Mouse (Mus musculus) MEL-GATA-1-ER (cell line): ENCODE data around the gene BC037034.

ENCODE experiments used
- DNase-seq: peaks from one replicate; pipeline ENCODE4 v3.0.0-alpha.2; 2012; ENCODE audit warnings: low read depth; ENCODE audit errors: extremely low read depth

Gene BC037034

GRCm38 (mm10) chr5:138263260-138264206, at the start of gene BC037034:
Gene BC037034, minus strand, starts transcription at chr5:138264033.
- DNase-seq = peak; percentile 85

GRCm38 (mm10) chr5:138312795-138313194, 49.0 kb upstream of the BC037034 start:
- DNase-seq = no peak

- DNase-seq = no peak
Measured at GRCm38 (mm10) chr5:138299613-138300012, 35.8 kb upstream of the BC037034 start.

GRCm38 (mm10) chr5:138294158-138294557, 30.3 kb upstream of the BC037034 start:
- peak; percentile 36 for DNase-seq

GRCm38 (mm10) chr5:138291638-138292037, 27.8 kb upstream of the BC037034 start:
- DNase-seq = no peak

GRCm38 (mm10) chr5:138287861-138288260, 24.0 kb upstream of the BC037034 start:
- no peak for DNase-seq

GRCm38 (mm10) chr5:138283540-138283939, 19.7 kb upstream of the BC037034 start:
- no peak for DNase-seq

- no peak for DNase-seq
Measured at GRCm38 (mm10) chr5:138281798-138282197, 18.0 kb upstream of the BC037034 start.

GRCm38 (mm10) chr5:138280829-138281228, 17.0 kb upstream of the BC037034 start:
- DNase-seq = no peak

- DNase-seq = no peak
Measured at GRCm38 (mm10) chr5:138280425-138280768, 16.6 kb upstream of the BC037034 start.

- no peak for DNase-seq
Measured at GRCm38 (mm10) chr5:138279585-138280424, 16.0 kb upstream of the BC037034 start, which contains the start of the genes Gm43720, Gpc2 and Stag3. Gene Gm43720, minus strand, starts transcription at chr5:138279958. Gene Gpc2, minus strand, starts transcription at chr5:138280005. Gene Stag3, plus strand, starts transcription at chr5:138280240.

- no peak for DNase-seq
Measured at GRCm38 (mm10) chr5:138277994-138278393, 14.2 kb upstream of the BC037034 start.

- no peak for DNase-seq
Measured at GRCm38 (mm10) chr5:138275216-138276050, 11.6 kb upstream of the BC037034 start.

- DNase-seq = no peak
Measured at GRCm38 (mm10) chr5:138274186-138274585, 10.4 kb upstream of the BC037034 start.

- no peak for DNase-seq
Measured at GRCm38 (mm10) chr5:138272409-138272923, 8.6 kb upstream of the BC037034 start, which contains the start of gene Gal3st4. Gene Gal3st4, minus strand, starts transcription at chr5:138272840.

- DNase-seq = no peak
Measured at GRCm38 (mm10) chr5:138271232-138271631, 7.4 kb upstream of the BC037034 start.

- DNase-seq = no peak
Measured at GRCm38 (mm10) chr5:138268980-138269379, 5.1 kb upstream of the BC037034 start.

- no peak for DNase-seq
Measured at GRCm38 (mm10) chr5:138267114-138267513, 3.3 kb upstream of the BC037034 start.

GRCm38 (mm10) chr5:138265712-138266111, 1.9 kb upstream of the BC037034 start:
- no peak for DNase-seq

- DNase-seq = no peak
Measured at GRCm38 (mm10) chr5:138264207-138264578, 360 bp upstream of the BC037034 start.
